In the genomic region with DNA sequence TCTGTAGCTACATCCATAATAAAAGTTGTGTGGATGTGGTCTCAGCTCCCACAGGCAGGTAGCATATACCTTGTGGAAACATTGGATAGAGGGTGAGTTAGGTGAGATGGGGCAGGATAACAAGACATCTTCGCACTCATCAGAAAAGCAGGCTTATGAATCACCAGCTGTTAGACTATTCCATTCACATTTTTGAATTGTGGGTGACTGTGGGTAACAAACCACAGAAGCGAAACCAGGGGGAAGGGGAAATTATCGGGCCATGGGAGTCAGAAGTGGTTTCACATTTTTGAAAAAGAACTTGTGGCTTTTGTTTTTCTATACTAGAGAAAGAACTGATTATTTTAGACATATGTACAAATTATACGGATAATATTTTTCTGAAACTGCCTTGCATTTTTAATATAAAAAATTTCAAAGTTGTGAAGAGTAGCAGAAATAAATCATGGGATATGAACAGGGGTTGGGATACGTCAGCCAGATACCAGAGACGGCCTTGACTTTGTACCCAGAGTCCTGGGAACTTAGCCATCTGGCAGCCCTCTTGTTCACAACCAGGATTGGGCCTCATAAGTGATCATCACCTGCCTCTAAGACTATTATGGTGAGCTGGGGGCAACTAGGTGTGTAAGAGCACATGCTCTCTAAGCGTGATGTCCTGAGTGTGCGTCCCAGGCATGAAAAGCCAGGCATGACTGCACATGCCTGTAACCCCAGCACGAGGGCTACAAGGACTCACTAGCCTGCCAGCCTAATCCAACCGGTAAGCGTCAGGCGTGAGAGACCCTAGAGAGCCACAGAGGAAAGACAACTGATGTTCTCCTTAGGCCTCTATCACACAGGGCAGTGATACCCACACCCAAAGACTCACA, we compare ENCODE assay signal across 13 mouse cellular contexts. TPM values are rescaled to one million over a fixed set of nuclear protein-coding genes. Genes with fewer than 3 reads are reported as not detected.
DNase-seq lines count a peak whose midpoint lies in the region; ATAC-seq lines count a peak whose summit lies in the region.
"Had no signal": no experiment of that assay in that cellular context is flagged by ENCODE, and none has a peak within 500 bp of the region (broad histone marks: within the 10 kb centered on the region; RNA-seq: fewer than 3 reads in every experiment).

No protein-coding gene starts in this region.

- peak; percentile 50 to 69 for DNase-seq in gastrocnemius, adult 8-10 months (ENCODE audit: low spot score in 2 of 2)
- no peak for DNase-seq in gastrocnemius, postnatal 4 days (ENCODE audit: low spot score in 2 of 2)
- DNase-seq in ovary, adult 18-20 months (ENCODE audit: low spot score): peak; percentile 46
- DNase-seq in ovary, postnatal 14 days (ENCODE audit: low spot score): no peak
- DNase-seq in cerebellum, postnatal 36 days: no peak
- DNase-seq in layer of hippocampus, adult 9-10 months (ENCODE audit: low spot score): no peak
- DNase-seq: lung, postnatal 36 days had no signal

- peak; percentile 57 for ATAC-seq in granulocyte monocyte progenitor cell, adult 5-6 weeks (replicated peaks; ENCODE audit: poor library complexity, severe bottlenecking)
- no peak for ATAC-seq in forebrain, embryonic 13.5 days
- ATAC-seq: midbrain, embryonic 15.5 days had no signal

- H3K9ac ChIP-seq in forebrain, embryonic 13.5 days: no peak overlapping the region
- H3K9ac ChIP-seq: liver, embryonic 15.5 days; midbrain, embryonic 15.5 days had no signal

- H3K4me3 ChIP-seq in forebrain, embryonic 13.5 days: no peak overlapping the region
- H3K4me3 ChIP-seq: embryonic facial prominence, embryonic 10.5 days; liver, embryonic 15.5 days; midbrain, embryonic 15.5 days had no signal

- H3K36me3 ChIP-seq in forebrain, embryonic 13.5 days (ENCODE audit: poor library complexity, severe bottlenecking): no peaks in the 10 kb centered on the region
- H3K36me3 ChIP-seq: embryonic facial prominence, embryonic 10.5 days; liver, embryonic 15.5 days; midbrain, embryonic 15.5 days had no signal

- 86% methylated on average over 12 of the region's 12 CpGs for WGBS in forebrain, embryonic 13.5 days

- H3K27ac ChIP-seq in forebrain, embryonic 13.5 days: no peak overlapping the region
- H3K27ac ChIP-seq: embryonic facial prominence, embryonic 10.5 days; liver, embryonic 15.5 days; midbrain, embryonic 15.5 days had no signal

- no peaks in the 10 kb centered on the region for H3K9me3 ChIP-seq in forebrain, embryonic 13.5 days (replicated peaks)
- H3K9me3 ChIP-seq: embryonic facial prominence, embryonic 10.5 days; G1E; liver, embryonic 15.5 days; midbrain, embryonic 15.5 days had no signal

- no peaks in the 10 kb centered on the region for H3K27me3 ChIP-seq in forebrain, embryonic 13.5 days
- H3K27me3 ChIP-seq: midbrain, embryonic 15.5 days had no signal

- no peak overlapping the region for H3K4me2 ChIP-seq in forebrain, embryonic 13.5 days
- H3K4me2 ChIP-seq: liver, embryonic 15.5 days; midbrain, embryonic 15.5 days had no signal

- no peaks in the 10 kb centered on the region for H3K4me1 ChIP-seq in forebrain, embryonic 13.5 days
- H3K4me1 ChIP-seq: embryonic facial prominence, embryonic 10.5 days; midbrain, embryonic 15.5 days had no signal

RNA-seq across cellular contexts. Expression of a gene that starts 14.0 kb away (rescaled TPM):
- 10 to 100 TPM; 80.0 to 96.0 (median 85.7) TPM for total RNA-seq in gastrocnemius, adult 8-10 months (2022)
- total RNA-seq in gastrocnemius, postnatal 4 days (2021): 10 to 100 TPM; 89.7 to 91.0 TPM
- total RNA-seq in granulocyte monocyte progenitor cell, adult 5-6 weeks (2014; fragmentation: Nextera tagmentation): 83.3 and 104 TPM in 2 replicates
- 51.9 and 63.8 TPM in 2 replicates for total RNA-seq in granulocyte monocyte progenitor cell, adult 5-6 weeks (2017)
- polyA plus RNA-seq in forebrain, embryonic 13.5 days (2015; fragmentation: Nextera tagmentation; extraction: Ambion mirVana): 13.1 and 13.2 TPM in 2 replicates

RNA-seq across cellular contexts. Expression of a gene that starts 30.6 kb away (rescaled TPM):
- 1 to 10 TPM; 1.2 to 1.4 (median 1.3) TPM for total RNA-seq in gastrocnemius, adult 8-10 months (2022)
- 1 to 10 TPM; 3.2 to 3.3 TPM for total RNA-seq in gastrocnemius, postnatal 4 days (2021)
- total RNA-seq in granulocyte monocyte progenitor cell, adult 5-6 weeks (2014; fragmentation: Nextera tagmentation): 1.1 and 4.0 TPM in 2 replicates
- total RNA-seq in granulocyte monocyte progenitor cell, adult 5-6 weeks (2017): 0.65 and 0.82 TPM in 2 replicates
- polyA plus RNA-seq in forebrain, embryonic 13.5 days (2015; fragmentation: Nextera tagmentation; extraction: Ambion mirVana): 2.6 and 2.9 TPM in 2 replicates

Comparison
In these comparisons a context has a peak if more than half of its experiments do, and no peak if none do; other contexts are left out.
1. DNase-seq: peak in gastrocnemius, adult 8-10 months (2 of 2) and ovary, adult 18-20 months (single experiment); none in gastrocnemius, postnatal 4 days (0 of 2), ovary, postnatal 14 days (single experiment), cerebellum, postnatal 36 days (0 of 2) and layer of hippocampus, adult 9-10 months (single experiment).